Mouse (Mus musculus) megakaryocyte, embryonic 14.5 days (primary cell): Measurements from ENCODE around the gene Cnbd2.

Experiments
- FLI1 ChIP-seq: IDR thresholded peaks from 2 replicates; pipeline ENCODE4 v1.6.1; 2012; ENCODE audit warnings: low read length, inconsistent platforms, mixed read lengths
- GATA1 ChIP-seq: IDR thresholded peaks from 3 replicates; pipeline ENCODE4 v1.6.1; 2012; ENCODE audit warnings: mixed read lengths, low read length, inconsistent platforms, borderline replicate concordance

DNA sequence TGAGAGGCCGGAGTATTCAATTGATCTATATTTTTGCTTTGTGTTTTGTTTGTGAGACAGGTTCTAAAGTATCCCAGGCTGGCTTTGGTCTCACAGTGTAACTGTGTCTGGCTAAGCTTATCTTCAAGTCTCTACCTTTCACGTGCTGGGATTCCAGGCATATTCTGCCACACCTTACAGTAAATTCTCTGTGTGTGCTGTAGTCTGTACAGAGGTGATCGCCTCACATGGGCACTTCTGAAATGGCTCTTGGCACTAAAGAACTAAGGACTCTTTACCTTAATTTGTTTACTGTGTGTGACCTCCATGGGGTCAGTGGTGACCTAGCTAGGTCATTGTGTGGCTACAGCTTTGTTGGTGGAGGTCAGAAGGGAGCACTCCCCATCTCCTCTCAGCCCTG, 15.9 kb upstream of the Cnbd2 start:
- TF ChIP-seq GATA1, result no peak
- TF ChIP-seq FLI1, result no peak
